Mouse (Mus musculus) embryonic facial prominence, embryonic 11.5 days (tissue): ENCODE measurements around the gene Cep104. TPM values are rescaled to one million over a fixed set of nuclear protein-coding genes. Genes with fewer than 3 reads are reported as not detected.
A peak's percentile ranks its signal among the peaks of the same experiment; 100 is the strongest.

ENCODE experiments used
- ATAC-seq: fragments of 200-750 bp; cut with Nextera tagmentation; replicated peaks from 2 replicates; pipeline ENCODE4 v1.8.0; 2017; ENCODE audit warnings: low read depth; ENCODE audit not compliant: insufficient number of reproducible peaks, low FRiP score, low TSS enrichment
- DNase-seq: peaks from one replicate; pipeline ENCODE4 v3.0.0-alpha.2; 2015; ENCODE audit warnings: low spot score
- H3K27ac ChIP-seq: fragments of 300-500 bp; sonication (generic); replicated peaks from 2 replicates; pipeline ENCODE4 v1.5.1; 2014; ENCODE audit warnings: mild to moderate bottlenecking, low read depth, low read length, control low read depth
- H3K27me3 ChIP-seq: fragments of 300-500 bp; sonication (generic); 2 replicates; pipeline ENCODE4 v1.6.1; 2014; ENCODE audit warnings: mild to moderate bottlenecking, low read length, moderate library complexity, mixed read lengths; ENCODE audit not compliant: control insufficient read depth, insufficient read depth
- H3K36me3 ChIP-seq: fragments of 300-500 bp; sonication (generic); replicated peaks from 2 replicates; pipeline ENCODE4 v1.6.1; 2014; ENCODE audit warnings: low read depth, mild to moderate bottlenecking, low read length, moderate library complexity, mixed read lengths; ENCODE audit not compliant: control insufficient read depth, insufficient read depth
- H3K4me1 ChIP-seq: fragments of 300-500 bp; sonication (generic); 2 replicates; pipeline ENCODE4 v1.6.1; 2014; ENCODE audit warnings: low read length, mixed read lengths; ENCODE audit not compliant: control insufficient read depth, insufficient read depth
- H3K4me2 ChIP-seq: fragments of 300-500 bp; sonication (generic); 2 replicates; pipeline ENCODE4 v1.6.1; 2014; ENCODE audit warnings: low read depth, mild to moderate bottlenecking, control low read depth, low read length, moderate library complexity
- H3K4me3 ChIP-seq: fragments of 300-500 bp; sonication (generic); 2 replicates; pipeline ENCODE4 v1.5.1; 2014; ENCODE audit warnings: low read depth, low read length, control low read depth
- H3K9ac ChIP-seq: fragments of 300-500 bp; sonication (generic); replicated peaks from 2 replicates; pipeline ENCODE4 v1.6.1; 2014; ENCODE audit warnings: mild to moderate bottlenecking, control low read depth, low read length
- H3K9me3 ChIP-seq: fragments of 300-500 bp; sonication (generic); replicated peaks from 2 replicates; pipeline ENCODE4 v1.6.1; 2016; ENCODE audit warnings: mild to moderate bottlenecking, low read length, inconsistent platforms, mixed read lengths; ENCODE audit not compliant: control insufficient read depth
- WGBS: fragments of 180-500 bp; shearing (Covaris S2); extraction: QIAGEN DNeasy Blood & Tissue Kit; methylation state at CpG from one replicate; pipeline ENCODE4 v1.1.7; 2014; 5-methylcytosine and 5-hydroxymethylcytosine counted together
- polyA plus RNA-seq: library from polyadenylated mRNA; unstranded; fragments of >200 nt; fragmentation: Nextera tagmentation; extraction: Ambion mirVana; gene quantifications from 2 replicates; pipeline ENCODE4 v1.2.1, GENCODE M21; 2014

Gene Cep104
- polyA plus RNA-seq, 1 experiment from 2014 or later = 13.6 TPM

DNA sequence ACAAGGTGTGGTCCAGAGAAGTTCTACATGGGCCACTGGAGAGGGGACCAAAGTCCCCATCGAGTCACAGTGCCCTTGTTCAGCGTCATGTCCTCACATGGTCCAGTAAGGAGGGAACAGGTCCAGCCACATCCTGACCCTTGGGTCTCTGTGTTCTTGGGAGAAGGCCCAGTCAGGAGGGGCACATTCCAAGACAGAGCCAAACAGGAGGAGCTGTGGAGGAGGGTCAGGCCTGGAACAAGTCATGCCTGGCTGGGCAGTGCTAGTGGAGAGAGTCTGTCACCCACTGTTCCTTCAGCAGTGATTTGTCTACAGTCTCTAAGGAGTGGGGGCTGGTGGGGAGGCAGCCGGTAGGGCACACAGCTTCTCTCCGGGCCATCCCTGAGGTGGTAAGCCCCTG lies 47.4 kb downstream of the Cep104 start:
- no peak overlapping the region for H3K4me3 ChIP-seq
- 74% methylated on average over 4 of the region's 4 CpGs for WGBS
- DNase-seq = no peak
- ATAC-seq = no peak
- H3K27ac ChIP-seq = no peak overlapping the region
- H3K9me3 ChIP-seq = no peaks in the 10 kb centered on the region
- peaks cover 4% of the 10 kb centered on the region; the same call in 1 of the 2 replicates for H3K4me1 ChIP-seq
- H3K27me3 ChIP-seq = peaks cover 8% of the 10 kb centered on the region
- no peak overlapping the region; the same call in 1 of the 2 replicates for H3K9ac ChIP-seq
- H3K36me3 ChIP-seq = peaks cover 10% of the 10 kb centered on the region
- H3K4me2 ChIP-seq = no peak overlapping the region

- H3K4me1 ChIP-seq = peaks cover 4% of the 10 kb centered on the region; the same call in 1 of the 2 replicates
- DNase-seq (no peak), ATAC-seq (no peak)
- no peak overlapping the region for H3K27ac ChIP-seq
- H3K27me3 ChIP-seq = peaks cover 8% of the 10 kb centered on the region
- H3K4me2 ChIP-seq = no peak overlapping the region
- peaks cover 10% of the 10 kb centered on the region for H3K36me3 ChIP-seq
- H3K4me3 ChIP-seq = no peak overlapping the region
- 32% methylated on average over 4 of the region's 4 CpGs for WGBS
- H3K9ac ChIP-seq = no peak overlapping the region; the same call in 1 of the 2 replicates
- H3K9me3 ChIP-seq = no peaks in the 10 kb centered on the region
These were observed 47.9 kb downstream of the Cep104 start for GRCm38 (mm10) chr4:154022844-154023243.

GRCm38 (mm10) chr4:154023754-154024601 lies 49.0 kb downstream of the Cep104 start:
- H3K9me3 ChIP-seq = no peaks in the 10 kb centered on the region
- H3K4me2 ChIP-seq = no peak overlapping the region
- no peak overlapping the region for H3K9ac ChIP-seq
- 31% methylated on average over 8 of the region's 8 CpGs for WGBS
- no peak overlapping the region for H3K4me3 ChIP-seq
- peaks cover 8% of the 10 kb centered on the region for H3K27me3 ChIP-seq
- no peak overlapping the region for H3K27ac ChIP-seq
- DNase-seq (no peak), ATAC-seq (no peak)
- peaks cover 5% of the 10 kb centered on the region for H3K36me3 ChIP-seq
- peaks cover 4% of the 10 kb centered on the region; the same call in 1 of the 2 replicates for H3K4me1 ChIP-seq

GRCm38 (mm10) chr4:154024729-154025521 lies 49.9 kb downstream of the Cep104 start:
- peak overlapping the region; percentile 67; the same call in 1 of the 2 replicates for H3K4me2 ChIP-seq
- WGBS = 35% methylated on average over 17 of the region's 17 CpGs
- H3K9ac ChIP-seq = peak overlapping the region; percentile 46; the same call in 1 of the 2 replicates
- DNase-seq (no peak), ATAC-seq (no peak)
- no peak overlapping the region for H3K27ac ChIP-seq
- H3K9me3 ChIP-seq = no peaks in the 10 kb centered on the region
- H3K27me3 ChIP-seq = peaks cover 8% of the 10 kb centered on the region
- H3K4me3 ChIP-seq = no peak overlapping the region; the same call in 1 of the 2 replicates
- peaks cover 4% of the 10 kb centered on the region; the same call in 1 of the 2 replicates for H3K4me1 ChIP-seq
- no peaks in the 10 kb centered on the region for H3K36me3 ChIP-seq

GRCm38 (mm10) chr4:154025641-154026440 lies 50.8 kb downstream of the Cep104 start, which contains the start of gene Smim1:
Gene Smim1 (minus strand): TSS chr4:154026230.
- Histone ChIP-seq H3K4me1 (peaks cover 4% of the 10 kb centered on the region; the same call in 1 of the 2 replicates), H3K9ac (peak within 1 kb of the TSS; percentile 46), H3K9me3 (no peaks in the 10 kb centered on the region), H3K4me2 (peak within 1 kb of the TSS; percentile 67), H3K27ac (no peak within 1 kb of the TSS), H3K27me3 (peaks cover 8% of the 10 kb centered on the region), H3K36me3 (no peaks in the 10 kb centered on the region), H3K4me3 (peak within 1 kb of the TSS; percentile 33)
- ATAC-seq (0 out of 2 replicates have a peak, but pooled peaks have one; percentile 25), DNase-seq (peak; percentile 70)
- 2% methylated on average over 33 of the region's 33 CpGs for WGBS

DNA sequence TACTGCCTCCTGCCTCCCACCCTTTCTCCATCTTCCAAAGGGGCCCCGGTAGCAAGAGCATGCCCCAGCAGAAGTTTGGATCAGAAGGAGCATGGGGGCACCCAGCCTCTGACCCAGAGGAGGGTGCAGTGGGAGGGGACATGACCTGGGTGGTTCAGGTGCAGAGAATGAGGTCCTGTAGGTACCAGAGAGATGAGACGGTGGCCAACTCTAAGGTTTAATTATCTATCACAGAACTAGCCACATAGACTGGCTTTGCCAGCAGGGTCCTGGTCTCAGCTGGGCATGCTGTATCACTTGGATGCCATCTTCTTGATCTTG lies 51.4 kb downstream of the Cep104 start:
- Histone ChIP-seq H3K27me3 (peaks cover 8% of the 10 kb centered on the region), H3K4me3 (peak overlapping the region; percentile 33; the same call in 1 of the 2 replicates), H3K27ac (no peak overlapping the region), H3K9ac (peak overlapping the region; percentile 46), H3K36me3 (no peaks in the 10 kb centered on the region), H3K9me3 (no peaks in the 10 kb centered on the region), H3K4me2 (peak overlapping the region; percentile 67), H3K4me1 (peaks cover 4% of the 10 kb centered on the region; the same call in 1 of the 2 replicates)
- ATAC-seq (no peak), DNase-seq (no peak)
- WGBS = 37% methylated on average over 2 of the region's 2 CpGs

DNA sequence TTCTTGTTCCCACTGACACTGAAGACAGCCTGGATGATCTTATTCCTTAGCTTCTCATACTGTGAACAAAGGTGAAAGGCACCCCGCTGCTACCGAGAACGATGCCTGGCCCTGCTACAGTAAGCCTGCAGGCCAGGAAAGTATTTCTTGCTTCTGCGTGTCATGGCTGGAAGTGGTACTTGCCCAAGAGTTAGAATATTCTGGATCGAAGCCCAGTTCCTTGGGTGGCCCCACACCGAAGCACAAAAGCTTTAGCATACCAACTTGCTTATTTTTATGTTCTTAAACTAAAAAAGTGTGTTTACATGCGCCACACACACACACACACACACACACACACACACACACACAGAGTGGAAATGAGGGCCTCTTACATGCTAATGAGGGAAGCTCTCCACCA lies 53.1 kb downstream of the Cep104 start:
- ATAC-seq (no peak), DNase-seq (no peak)
- H3K4me3 ChIP-seq = no peak overlapping the region
- H3K4me2 ChIP-seq = no peak overlapping the region
- H3K27me3 ChIP-seq = peaks cover 8% of the 10 kb centered on the region
- WGBS = 80% methylated on average over 7 of the region's 7 CpGs
- H3K9ac ChIP-seq = no peak overlapping the region
- no peaks in the 10 kb centered on the region for H3K9me3 ChIP-seq
- H3K27ac ChIP-seq = no peak overlapping the region
- H3K36me3 ChIP-seq = no peaks in the 10 kb centered on the region
- peaks cover 4% of the 10 kb centered on the region; the same call in 1 of the 2 replicates for H3K4me1 ChIP-seq
